Mouse (Mus musculus) fat pad, adult 2 months (tissue): ENCODE data around the gene Tor4a.

ENCODE experiments used
- DNase-seq: peaks from one replicate; pipeline ENCODE4 v3.0.0-alpha.2; 2011; ENCODE audit warnings: low read depth, low spot score; ENCODE audit errors: extremely low read depth

Gene Tor4a

GRCm38 (mm10) chr2:25193330-25193770 is 3.3 kb downstream of the Tor4a start:
- DNase-seq: no peak

- DNase-seq: no peak
Observed at GRCm38 (mm10) chr2:25187841-25188240, 8.8 kb downstream of the Tor4a start.

- no peak for DNase-seq
Observed at GRCm38 (mm10) chr2:25186575-25186930, 10.1 kb downstream of the Tor4a start.

- DNase-seq: no peak
Observed at GRCm38 (mm10) chr2:25185625-25186574, 10.8 kb downstream of the Tor4a start.

GRCm38 (mm10) chr2:25184496-25184895 is 12.2 kb downstream of the Tor4a start:
- no peak for DNase-seq

- no peak for DNase-seq
Observed at GRCm38 (mm10) chr2:25183336-25183735, 13.3 kb downstream of the Tor4a start.

GRCm38 (mm10) chr2:25182664-25183063 is 14.0 kb downstream of the Tor4a start:
- DNase-seq: no peak

- DNase-seq: no peak
Observed at GRCm38 (mm10) chr2:25181891-25182397, 14.7 kb downstream of the Tor4a start.

GRCm38 (mm10) chr2:25180973-25181890 is 15.5 kb downstream of the Tor4a start:
- DNase-seq: no peak

GRCm38 (mm10) chr2:25180478-25180903 is 16.2 kb downstream of the Tor4a start, which contains the start of gene Nrarp:
Gene Nrarp (plus strand): TSS chr2:25180758.
- no peak for DNase-seq

GRCm38 (mm10) chr2:25179566-25180217 is 17.0 kb downstream of the Tor4a start:
- no peak for DNase-seq

GRCm38 (mm10) chr2:25178285-25178972 is 18.3 kb downstream of the Tor4a start:
- no peak for DNase-seq

- DNase-seq: no peak
Observed at GRCm38 (mm10) chr2:25177685-25178084, 19.0 kb downstream of the Tor4a start.

- no peak for DNase-seq
Observed at GRCm38 (mm10) chr2:25177076-25177475, 19.6 kb downstream of the Tor4a start.

GRCm38 (mm10) chr2:25176573-25176972 is 20.1 kb downstream of the Tor4a start:
- DNase-seq: no peak

- no peak for DNase-seq
Observed at GRCm38 (mm10) chr2:25175690-25176078, 21.0 kb downstream of the Tor4a start.

GRCm38 (mm10) chr2:25174866-25175689 is 21.6 kb downstream of the Tor4a start:
- no peak for DNase-seq

GRCm38 (mm10) chr2:25173821-25174220 is 22.9 kb downstream of the Tor4a start:
- DNase-seq: no peak

- DNase-seq: no peak
Observed at GRCm38 (mm10) chr2:25172629-25173028, 24.1 kb downstream of the Tor4a start.
